Mouse (Mus musculus) brain, adult 2 months (tissue): ENCODE data around the gene Hoxa7.

Experiments
- DNase-seq: peaks from one replicate; pipeline ENCODE4 v3.0.0; 2011; ENCODE audit warnings: low read depth, low spot score

Hoxa7 gene

DNA sequence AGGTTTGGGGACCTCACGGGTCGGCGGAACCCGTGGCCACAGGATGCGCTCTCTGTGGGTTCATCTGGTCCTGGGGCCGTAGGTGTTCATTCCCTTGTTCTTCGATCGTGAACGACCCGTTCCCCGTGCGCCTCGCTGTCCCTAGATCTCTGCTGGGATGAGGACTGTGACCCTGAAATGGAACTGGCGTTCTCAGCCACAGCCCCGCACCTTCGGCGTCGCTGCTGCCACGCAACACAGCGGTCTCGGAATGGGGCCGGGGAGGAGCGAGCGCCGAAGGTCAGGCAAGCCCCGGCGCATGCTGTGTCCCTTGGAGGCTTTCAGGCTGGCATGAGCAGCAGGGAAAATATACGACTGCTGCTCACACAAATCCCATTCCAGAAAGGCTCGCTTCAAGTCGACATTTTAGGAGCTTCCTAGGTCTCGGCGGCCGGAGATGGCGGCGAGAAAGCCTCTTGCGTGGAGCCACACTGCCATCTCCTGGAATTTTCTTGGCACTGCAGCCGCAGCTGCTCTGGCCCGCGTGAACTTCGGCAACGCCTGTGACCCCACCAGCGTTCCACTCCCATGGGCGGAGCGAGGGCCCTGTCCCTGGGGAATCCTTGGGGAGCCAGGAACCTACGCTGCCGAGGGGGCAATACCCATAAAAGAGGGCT lies at the start of gene Hoxa7:
Hoxa7 (minus strand) TSS at position 518 of the 656 bp plus-strand sequence.
- DNase-seq: peak; percentile 86

DNA sequence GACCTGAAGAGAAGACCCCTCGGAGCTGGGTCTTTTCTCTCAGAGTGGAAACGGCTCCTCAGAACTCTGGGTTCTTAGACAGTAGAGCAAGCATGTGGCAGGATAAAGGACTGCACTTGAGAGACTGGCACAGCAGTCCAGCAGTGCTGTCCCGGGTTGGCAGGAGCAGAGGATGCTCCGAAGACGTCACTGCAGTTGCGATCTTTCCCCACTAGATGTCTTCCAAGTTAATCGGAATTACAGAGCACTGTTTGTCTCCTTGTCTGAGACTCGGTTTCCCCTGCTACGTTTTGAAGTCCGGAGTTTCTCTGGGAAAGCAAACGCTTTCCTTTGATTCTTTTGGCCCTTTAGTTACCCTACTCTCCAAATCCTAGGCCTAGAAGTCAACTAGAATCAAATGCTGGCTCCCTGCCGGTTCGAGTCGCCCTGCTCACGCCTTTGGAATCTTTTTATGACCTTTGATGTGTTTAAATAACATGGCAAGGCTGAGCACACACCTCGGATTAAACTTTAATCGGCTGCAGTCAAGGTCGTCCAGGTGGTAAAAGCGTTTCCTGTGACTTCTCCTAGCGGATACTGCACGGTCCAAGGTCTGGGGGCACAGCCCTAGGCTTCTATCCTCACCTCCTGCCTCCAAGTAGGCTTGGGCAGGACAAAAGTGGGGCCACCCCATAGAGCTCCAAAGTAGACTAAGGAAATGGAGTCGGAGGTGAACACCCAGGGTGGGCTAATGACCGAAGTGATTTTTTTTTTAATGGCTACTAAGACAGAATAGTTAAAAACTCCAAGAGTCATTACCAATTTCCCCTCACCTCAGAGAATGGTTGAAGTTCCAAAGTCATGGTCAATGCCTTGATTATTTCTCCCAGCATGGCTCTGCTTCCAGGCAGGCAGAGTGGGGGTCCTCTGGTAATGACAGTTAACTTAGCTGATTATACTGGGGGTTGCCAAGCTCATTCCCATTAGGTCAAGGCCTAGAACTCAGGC lies 49.1 kb upstream of the Hoxa7 start:
- DNase-seq: peak; percentile 73

- DNase-seq: no peak
These were observed 47.1 kb upstream of the Hoxa7 start for GRCm38 (mm10) chr6:52268756-52269155.

DNA sequence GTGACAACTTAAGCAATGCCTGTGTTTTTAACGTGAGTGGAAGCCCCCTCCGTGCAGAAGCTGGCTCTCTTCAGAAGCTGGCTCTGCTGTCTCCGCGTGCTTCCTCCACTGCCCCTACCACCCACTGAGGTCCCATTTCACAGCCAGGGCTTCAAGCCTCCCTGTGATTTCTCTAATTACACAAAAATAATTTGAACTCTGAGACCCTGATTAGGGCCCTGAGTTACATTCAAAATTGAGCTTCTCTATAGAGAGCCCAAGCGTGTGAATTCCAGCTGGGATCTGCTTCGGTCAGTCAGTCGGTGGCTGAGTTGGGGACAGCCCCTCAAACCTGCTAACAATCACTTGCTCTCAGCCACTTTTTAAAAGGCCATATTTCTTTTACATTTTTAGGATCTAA lies 46.7 kb upstream of the Hoxa7 start:
- no peak for DNase-seq

GRCm38 (mm10) chr6:52267691-52268090 lies 46.0 kb upstream of the Hoxa7 start:
- no peak for DNase-seq

- DNase-seq: no peak
These were observed 45.6 kb upstream of the Hoxa7 start for GRCm38 (mm10) chr6:52267221-52267620.

GRCm38 (mm10) chr6:52266666-52266985 lies 45.0 kb upstream of the Hoxa7 start:
- DNase-seq: no peak

- DNase-seq: no peak
These were observed 44.4 kb upstream of the Hoxa7 start for GRCm38 (mm10) chr6:52265913-52266665.

DNA sequence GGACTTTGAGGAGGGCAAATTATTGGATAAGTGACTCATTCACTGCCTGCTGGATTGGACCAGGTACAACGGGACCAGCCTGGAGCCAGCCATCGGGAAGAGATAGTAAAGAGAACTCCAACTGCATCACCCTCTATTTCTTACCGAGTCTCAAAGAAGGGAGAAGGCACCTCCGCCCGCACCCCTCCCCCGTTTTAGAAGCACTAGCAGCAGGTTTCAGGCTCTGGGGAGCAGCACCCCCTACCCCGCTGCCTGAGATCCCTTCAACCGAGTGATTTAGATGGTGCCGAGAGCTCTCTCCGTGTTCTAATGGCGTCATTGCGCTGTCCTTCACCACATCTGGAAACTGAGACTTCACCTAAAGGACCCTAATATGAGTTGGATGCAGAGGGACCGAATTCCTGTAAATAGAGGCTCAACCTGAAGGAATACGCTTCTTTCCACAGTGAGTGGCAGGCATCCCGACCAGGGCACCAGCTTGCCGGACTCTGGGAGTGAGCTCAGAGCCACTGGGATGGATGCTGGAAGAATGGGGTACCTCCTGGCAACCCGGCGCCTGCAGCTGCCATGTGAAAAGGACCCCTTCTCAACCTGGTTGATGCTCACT lies 43.8 kb upstream of the Hoxa7 start:
- no peak for DNase-seq

- DNase-seq: no peak
These were observed 42.6 kb upstream of the Hoxa7 start for GRCm38 (mm10) chr6:52264106-52264790.

DNA sequence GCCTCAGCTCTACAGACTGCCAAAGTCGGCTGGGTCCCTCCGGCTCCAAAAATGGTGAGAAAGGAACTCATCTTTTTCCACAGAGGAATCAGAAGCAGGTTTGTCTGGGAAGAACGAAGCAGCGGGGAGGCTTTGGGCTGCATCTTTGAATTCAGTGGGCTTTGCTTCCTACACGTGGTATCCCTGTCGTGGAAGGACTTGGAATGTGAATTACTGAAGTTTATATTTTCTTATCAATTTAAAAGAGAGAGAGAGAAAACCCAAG lies 41.6 kb upstream of the Hoxa7 start:
- DNase-seq: no peak

DNA sequence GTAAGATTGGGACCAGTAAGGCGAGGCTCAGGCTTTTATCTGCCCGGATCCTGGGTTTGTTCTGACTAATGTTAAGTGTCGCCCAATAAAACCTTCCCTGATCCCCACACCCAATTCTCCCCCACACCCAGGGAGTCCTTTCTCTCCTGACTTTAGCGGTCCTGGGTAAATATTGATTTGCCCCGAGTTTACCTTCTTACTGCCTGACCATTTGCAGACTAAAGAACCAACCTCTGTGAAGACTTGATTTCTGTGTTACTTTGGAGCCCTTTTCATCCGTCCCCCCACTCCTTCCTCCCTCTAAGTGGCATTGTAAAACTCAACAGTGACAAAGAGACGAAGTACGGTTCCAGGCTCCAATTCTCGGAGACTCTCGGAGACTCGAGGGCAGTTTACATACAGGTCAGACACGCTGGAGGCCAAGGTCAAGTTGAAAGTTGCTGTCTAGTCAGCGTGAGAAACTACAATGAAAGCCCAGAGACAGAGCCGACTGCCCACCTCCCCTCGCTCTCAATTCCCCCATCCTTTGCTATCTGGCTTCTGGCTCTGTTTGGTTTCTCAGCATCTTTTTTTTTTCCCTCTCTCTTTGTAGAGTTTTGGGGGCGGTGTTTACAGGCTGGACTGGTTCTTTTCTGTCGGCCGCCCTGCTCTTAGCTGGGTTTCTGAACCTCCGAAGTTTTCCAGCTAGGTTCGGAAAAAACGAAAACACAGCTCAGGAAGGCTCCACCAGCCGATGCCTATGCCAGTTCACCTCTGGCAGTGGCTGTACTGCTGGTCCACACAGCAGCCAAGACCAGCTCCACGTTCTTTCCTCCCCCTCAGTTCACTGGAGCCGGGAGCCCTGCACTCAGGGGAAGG lies 41.0 kb upstream of the Hoxa7 start:
- DNase-seq: no peak

DNA sequence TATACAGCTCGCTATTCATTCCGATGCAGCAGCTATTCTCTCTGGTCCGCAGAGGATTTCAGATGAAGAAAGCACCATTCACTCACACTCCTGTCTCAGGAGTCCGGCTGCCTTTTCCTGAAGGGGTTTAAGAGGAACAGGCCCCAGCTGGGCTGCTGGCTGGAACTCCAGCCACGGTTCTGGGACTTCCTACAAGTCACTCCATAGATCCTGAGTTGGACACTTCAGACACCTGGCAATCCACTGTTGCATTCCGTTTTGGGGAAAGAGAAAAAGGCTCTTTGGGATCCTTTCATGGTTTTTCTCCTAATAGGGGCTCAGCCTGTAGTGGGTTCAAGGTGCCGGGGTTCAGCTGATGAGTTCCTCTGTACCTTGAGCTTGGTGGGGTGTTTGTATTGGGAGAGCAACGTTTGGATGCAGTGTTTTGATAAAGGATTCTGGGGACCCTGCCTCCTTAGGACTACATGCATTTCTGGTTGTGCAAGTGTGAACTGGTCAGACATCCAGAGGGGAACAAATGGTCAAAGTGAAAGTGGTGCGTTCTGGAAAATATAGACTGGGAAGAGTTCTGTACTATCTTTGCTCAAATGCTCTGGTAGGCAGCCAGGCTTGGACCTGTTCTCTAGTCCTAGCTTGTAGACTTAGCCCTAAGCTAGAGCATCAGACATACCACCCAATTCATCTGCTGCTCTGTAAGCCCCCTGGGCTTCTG lies 40.3 kb upstream of the Hoxa7 start:
- DNase-seq: no peak

- DNase-seq: no peak
These were observed 39.3 kb upstream of the Hoxa7 start, which contains the start of gene Hoxa13 for GRCm38 (mm10) chr6:52260654-52261575. Gene Hoxa13, minus strand, starts transcription at chr6:52260880.

- DNase-seq: no peak
These were observed 38.2 kb upstream of the Hoxa7 start for GRCm38 (mm10) chr6:52259811-52260261.

- no peak for DNase-seq
These were observed 37.6 kb upstream of the Hoxa7 start for GRCm38 (mm10) chr6:52259081-52259790.

- DNase-seq: peak; percentile 79
These were observed 35.3 kb upstream of the Hoxa7 start for GRCm38 (mm10) chr6:52256956-52257355.
